Mouse (Mus musculus): ENCODE measurements at regions not wholly inside any gene's neighbourhood (a gene's known extent, or its start where the extent isn't known, plus 50 kb on each side); places are given as distances from the start of the nearest gene placed in this dataset.

GRCm38 (mm10) chr8:25306769-25307491 lies 482.8 kb upstream of the Adam5 start:
- TF ChIP-seq MYOD1 (IDR thresholded peaks at IDR 0.05; ENCODE audit: control insufficient read depth, insufficient read length, low read depth): no peak
- no peak for TF ChIP-seq CEBPB (IDR thresholded peaks at IDR 0.05; ENCODE audit: low read depth)
- no peak for TF ChIP-seq USF1 (IDR thresholded peaks at IDR 0.05; ENCODE audit: low read depth)
- no peak for TF ChIP-seq MYOG (IDR thresholded peaks at IDR 0.05; ENCODE audit: control insufficient read depth, extremely low read depth, insufficient read length)
- no peak for TF ChIP-seq CTCF (IDR thresholded peaks at IDR 0.05; ENCODE audit: control insufficient read depth, insufficient read depth, insufficient read length)
- no peak for TF ChIP-seq MAX (IDR thresholded peaks at IDR 0.05)
- no peak for TF ChIP-seq FOSL1 (IDR thresholded peaks at IDR 0.05; ENCODE audit: insufficient read depth, low read length, poor library complexity, severe bottlenecking)
- no peaks in the 10 kb centered on the region for H3K79me2 ChIP-seq (ENCODE audit: control insufficient read depth, insufficient read depth)
- H3K79me3 ChIP-seq (ENCODE audit: low read depth): no peaks in the 10 kb centered on the region
- no peaks in the 10 kb centered on the region for H3K36me3 ChIP-seq (ENCODE audit: control insufficient read depth, insufficient read depth)
- H3K27me3 ChIP-seq (ENCODE audit: control insufficient read depth, insufficient read depth, insufficient read length): no peaks in the 10 kb centered on the region
- no peak overlapping the region for H3K4me3 ChIP-seq (ENCODE audit: insufficient read depth, poor library complexity, severe bottlenecking)
- H3ac ChIP-seq (ENCODE audit: control insufficient read depth, insufficient read length, low read depth): no peak overlapping the region

Data from C2C12 (cell line).